Mouse (Mus musculus) hindbrain, embryonic 16.5 days (tissue): ENCODE measurements around the gene Farp1. TPM values are rescaled to one million over a fixed set of nuclear protein-coding genes. Genes with fewer than 3 reads are reported as not detected.

Source experiments
- ATAC-seq: fragments of 200-750 bp; cut with Nextera tagmentation; 2 replicates; pipeline ENCODE4 v1.8.0; 2017; ENCODE audit warnings: moderate TSS enrichment, moderate library complexity
- H3K27ac ChIP-seq: fragments of 300-500 bp; sonication (generic); 2 replicates; pipeline ENCODE4 v1.5.1; 2014; ENCODE audit warnings: low read depth, mild to moderate bottlenecking, control low read depth, low read length, moderate library complexity
- H3K27me3 ChIP-seq: fragments of 300-500 bp; sonication (generic); replicated peaks from 2 replicates; pipeline ENCODE4 v1.6.1; 2014; ENCODE audit warnings: low read length; ENCODE audit not compliant: control insufficient read depth, insufficient read depth
- H3K36me3 ChIP-seq: fragments of 300-500 bp; sonication (generic); 2 replicates; pipeline ENCODE4 v1.6.1; 2014; ENCODE audit warnings: mild to moderate bottlenecking, low read length, moderate library complexity, mixed read lengths; ENCODE audit not compliant: control insufficient read depth, insufficient read depth
- H3K4me1 ChIP-seq: fragments of 300-500 bp; sonication (generic); 2 replicates; pipeline ENCODE4 v1.6.1; 2014; ENCODE audit warnings: low read depth, low read length; ENCODE audit not compliant: control insufficient read depth, insufficient read depth
- H3K4me2 ChIP-seq: fragments of 300-500 bp; sonication (generic); 2 replicates; pipeline ENCODE4 v1.6.1; 2014; ENCODE audit warnings: mild to moderate bottlenecking, low read length, control low read depth, moderate library complexity
- H3K4me3 ChIP-seq: fragments of 300-500 bp; sonication (generic); 2 replicates; pipeline ENCODE4 v1.5.1; 2014; ENCODE audit warnings: mild to moderate bottlenecking, low read length, control low read depth, moderate library complexity
- H3K9ac ChIP-seq: fragments of 300-500 bp; sonication (generic); 2 replicates; pipeline ENCODE4 v1.6.1; 2014; ENCODE audit warnings: low read depth, mild to moderate bottlenecking, control low read depth, low read length, moderate library complexity
- H3K9me3 ChIP-seq: fragments of 300-500 bp; sonication (generic); 2 replicates; pipeline ENCODE4 v1.6.1; 2014; ENCODE audit warnings: mild to moderate bottlenecking, low read length, moderate library complexity; ENCODE audit not compliant: control insufficient read depth
- WGBS: fragments of 180-500 bp; shearing (Covaris S2); extraction: QIAGEN DNeasy Blood & Tissue Kit; methylation state at CpG from one replicate; pipeline ENCODE4 v1.1.7; 2014; 5-methylcytosine and 5-hydroxymethylcytosine counted together
- polyA plus RNA-seq: library from polyadenylated mRNA; unstranded; fragments of >200 nt; fragmentation: Nextera tagmentation; extraction: Ambion mirVana; gene quantifications from 2 replicates; pipeline ENCODE4 v1.2.1, GENCODE M21; 2015

The Farp1 gene
- polyA plus RNA-seq, 1 experiment from 2014 or later: 28.9 TPM

DNA sequence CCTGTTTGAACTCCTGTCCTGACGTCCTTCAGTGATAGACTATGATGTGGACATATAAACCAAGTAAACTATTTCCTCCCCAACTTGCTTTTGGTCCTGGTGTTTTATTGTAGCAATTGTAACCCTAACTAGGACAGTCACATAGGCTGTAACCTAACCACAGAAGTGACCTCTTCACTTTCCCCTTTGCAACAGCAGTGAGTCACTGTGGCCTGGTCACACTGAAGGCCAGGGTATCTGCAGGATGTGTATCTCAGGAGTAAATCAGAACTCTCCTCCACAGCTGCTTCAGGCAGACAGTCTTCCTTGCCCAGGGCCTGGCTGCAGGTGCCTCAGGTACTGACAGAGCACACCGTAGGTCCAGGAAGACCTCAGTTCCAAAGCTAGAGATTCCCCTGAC is 3.6 kb upstream of the Farp1 start:
- Histone ChIP-seq H3K4me3 (no peak overlapping the region), H3K27ac (no peak overlapping the region), H3K4me1 (peaks cover 9% of the 10 kb centered on the region), H3K9ac (no peak overlapping the region), H3K36me3 (no peaks in the 10 kb centered on the region), H3K9me3 (0 out of 2 replicates have a peak, but pooled peaks cover 2% of the 10 kb centered on the region), H3K27me3 (no peaks in the 10 kb centered on the region), H3K4me2 (no peak overlapping the region)
- WGBS: 75% methylated on average over 2 of the region's 2 CpGs
- ATAC-seq: no peak

DNA sequence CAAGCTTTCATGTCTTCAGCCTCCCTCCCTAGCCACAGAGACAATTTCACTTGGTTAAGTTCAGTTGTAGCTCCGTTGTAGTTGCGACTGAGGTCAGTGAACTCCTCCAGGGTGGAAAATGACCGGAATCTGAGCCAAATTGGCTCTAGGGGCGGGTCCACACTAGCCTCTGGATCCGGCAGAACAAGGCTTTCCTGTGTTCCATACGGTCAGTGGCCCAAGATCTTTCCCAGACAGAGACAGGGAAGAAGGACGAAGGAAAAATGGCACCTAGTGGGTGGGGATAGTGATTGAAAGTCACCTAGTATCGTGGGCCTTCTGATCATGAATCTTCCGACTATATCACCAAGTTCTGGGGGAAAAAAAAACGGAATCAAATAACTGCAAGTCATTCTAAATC is 475 bp upstream of the Farp1 start:
- Histone ChIP-seq H3K27ac (peak overlapping the region; percentile 83), H3K9me3 (0 out of 2 replicates have a peak, but pooled peaks cover 2% of the 10 kb centered on the region), H3K9ac (peak overlapping the region; percentile 89), H3K4me2 (peak overlapping the region; percentile 93), H3K36me3 (no peaks in the 10 kb centered on the region), H3K4me3 (peak overlapping the region; percentile 95), H3K4me1 (peaks cover 30% of the 10 kb centered on the region), H3K27me3 (no peaks in the 10 kb centered on the region)
- WGBS: 21% methylated on average over 10 of the region's 10 CpGs
- ATAC-seq: no peak

DNA sequence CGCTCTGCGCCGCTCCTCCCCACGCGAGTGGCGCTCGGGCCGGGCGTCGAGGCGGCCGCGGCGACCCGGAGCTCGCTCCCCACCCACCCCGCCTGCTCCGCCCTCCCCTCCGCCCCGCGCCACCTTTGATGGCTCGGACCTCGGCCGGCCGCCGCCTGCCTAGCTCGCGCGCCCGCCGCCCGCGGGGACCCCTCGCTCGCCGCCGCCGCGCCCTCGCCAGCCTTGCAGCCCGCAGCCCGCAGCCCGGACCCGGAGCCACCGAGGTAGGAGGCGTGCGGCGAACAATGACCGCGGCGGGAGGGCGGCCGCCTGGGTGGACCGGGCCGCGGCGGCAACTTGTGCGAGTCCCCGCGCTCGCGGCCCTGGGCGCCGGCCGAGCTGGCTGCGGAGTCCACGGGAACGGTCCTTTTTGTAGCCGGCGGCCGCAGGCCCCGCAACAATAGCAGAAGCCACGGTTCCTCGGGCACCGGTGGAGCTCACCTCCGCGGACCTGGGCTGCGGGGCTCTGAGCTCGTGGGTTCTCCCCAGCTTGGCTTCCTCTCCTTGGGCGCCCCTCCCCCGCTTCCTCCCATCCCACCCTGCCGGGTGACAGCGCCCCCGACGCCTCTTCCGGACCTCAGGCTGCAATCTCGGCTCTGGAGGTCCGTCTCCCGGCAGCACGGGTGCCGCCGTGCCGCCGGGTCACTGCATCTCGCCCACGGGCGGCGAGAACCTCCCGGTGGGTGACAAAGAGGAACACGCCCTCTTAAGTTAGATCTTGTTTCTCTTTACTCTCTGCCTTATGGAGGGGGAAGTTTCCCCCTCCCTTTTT is 868 bp downstream of the Farp1 start:
- Histone ChIP-seq H3K4me2 (peak overlapping the region; percentile 93), H3K9me3 (0 out of 2 replicates have a peak, but pooled peaks cover under 1% of the 10 kb centered on the region), H3K36me3 (no peaks in the 10 kb centered on the region), H3K4me1 (peaks cover 30% of the 10 kb centered on the region), H3K9ac (peak overlapping the region; percentile 89), H3K4me3 (peak overlapping the region; percentile 95), H3K27me3 (no peaks in the 10 kb centered on the region), H3K27ac (peak overlapping the region; percentile 83)
- WGBS: under 1% methylated on average over 75 of the region's 100 CpGs
- peak; percentile 84 for ATAC-seq

DNA sequence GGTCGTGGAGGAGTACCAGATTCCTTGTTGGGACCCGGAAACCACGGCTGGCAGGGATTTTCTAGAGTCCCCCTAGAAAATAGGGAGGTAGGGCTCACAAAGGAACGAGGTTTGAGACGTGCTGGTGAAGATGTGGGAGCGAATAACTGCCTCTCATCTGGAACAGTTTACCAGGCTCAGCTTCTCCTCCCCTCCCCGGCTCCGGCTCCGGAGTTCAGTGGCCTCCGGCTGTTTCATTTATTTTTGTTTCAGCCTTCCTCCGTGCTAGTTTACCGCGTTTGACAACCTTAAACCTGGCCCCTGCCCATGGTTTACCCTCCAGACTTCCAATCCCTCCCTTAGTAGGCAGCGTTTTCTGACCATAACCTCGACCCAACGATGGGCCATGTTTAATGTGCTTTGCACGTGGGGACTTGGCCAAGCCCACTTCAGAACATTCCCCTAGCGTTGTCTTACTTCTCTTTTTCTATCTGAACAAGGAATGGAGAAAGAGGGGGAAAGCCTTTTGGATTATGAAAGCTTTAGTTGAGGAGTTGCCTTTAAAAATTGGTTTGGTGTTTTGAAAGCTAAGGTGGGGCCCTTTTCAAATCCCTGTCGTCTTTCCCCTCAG is 1.7 kb downstream of the Farp1 start:
- Histone ChIP-seq H3K4me2 (peak overlapping the region; percentile 93), H3K9me3 (no peaks in the 10 kb centered on the region), H3K9ac (peak overlapping the region; percentile 89), H3K27ac (peak overlapping the region; percentile 83), H3K36me3 (no peaks in the 10 kb centered on the region), H3K27me3 (no peaks in the 10 kb centered on the region), H3K4me1 (peaks cover 30% of the 10 kb centered on the region), H3K4me3 (peak overlapping the region; percentile 95)
- ATAC-seq: no peak
- under 1% methylated on average over 19 of the region's 19 CpGs for WGBS

DNA sequence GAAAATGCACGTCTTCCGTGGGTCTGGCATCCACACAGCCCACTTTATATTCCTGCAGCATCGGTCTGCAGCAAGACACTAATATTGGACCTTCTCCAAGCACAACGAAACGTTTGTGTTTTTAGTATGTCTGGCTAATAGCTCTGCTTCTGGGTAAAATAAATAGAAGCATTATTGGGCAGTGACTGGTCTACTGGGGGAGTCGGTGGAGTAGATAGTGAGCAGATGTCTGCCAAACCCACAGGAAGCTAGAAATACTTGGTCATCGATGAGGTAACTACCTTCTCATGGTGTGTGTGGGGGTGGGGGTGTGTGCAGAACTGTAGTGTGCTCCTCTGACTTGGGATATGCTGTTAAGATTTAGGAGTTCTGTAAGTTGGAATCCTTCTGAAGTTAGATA is 2.3 kb downstream of the Farp1 start:
- peaks cover 30% of the 10 kb centered on the region for H3K4me1 ChIP-seq
- WGBS: 16% methylated on average over 7 of the region's 7 CpGs
- peak overlapping the region; percentile 95 for H3K4me3 ChIP-seq
- peak overlapping the region; percentile 93 for H3K4me2 ChIP-seq
- no peaks in the 10 kb centered on the region for H3K27me3 ChIP-seq
- H3K9me3 ChIP-seq: no peaks in the 10 kb centered on the region
- no peak for ATAC-seq
- H3K9ac ChIP-seq: peak overlapping the region; percentile 89
- peak overlapping the region; percentile 83 for H3K27ac ChIP-seq
- no peaks in the 10 kb centered on the region for H3K36me3 ChIP-seq

DNA sequence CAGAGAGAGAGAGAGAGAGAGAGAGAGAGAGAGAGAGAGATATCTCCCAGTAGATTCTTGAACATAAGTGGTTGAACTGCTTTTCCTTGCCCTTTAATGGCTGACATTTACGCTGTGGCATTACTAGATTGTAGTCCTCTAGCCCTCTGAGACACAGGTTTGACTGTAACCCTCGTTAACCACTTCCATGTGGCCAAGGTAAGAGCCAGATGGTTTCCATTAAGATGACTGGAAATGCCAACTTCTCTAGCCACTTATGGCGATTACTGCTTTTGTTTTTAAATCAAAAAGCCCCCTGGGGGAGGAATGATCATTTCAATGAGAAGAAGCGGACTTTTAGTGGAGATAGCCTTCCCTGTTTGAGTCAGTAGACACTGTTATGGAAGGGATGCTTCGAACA is 3.7 kb downstream of the Farp1 start:
- H3K4me1 ChIP-seq: peaks cover 30% of the 10 kb centered on the region
- no peak for ATAC-seq
- WGBS: 51% methylated on average over 5 of the region's 5 CpGs
- H3K4me3 ChIP-seq: no peak overlapping the region
- no peak overlapping the region for H3K27ac ChIP-seq
- peak overlapping the region; percentile 21; the same call in 1 of the 2 replicates for H3K4me2 ChIP-seq
- no peaks in the 10 kb centered on the region for H3K36me3 ChIP-seq
- H3K9me3 ChIP-seq: no peaks in the 10 kb centered on the region
- H3K27me3 ChIP-seq: no peaks in the 10 kb centered on the region
- H3K9ac ChIP-seq: no peak overlapping the region

DNA sequence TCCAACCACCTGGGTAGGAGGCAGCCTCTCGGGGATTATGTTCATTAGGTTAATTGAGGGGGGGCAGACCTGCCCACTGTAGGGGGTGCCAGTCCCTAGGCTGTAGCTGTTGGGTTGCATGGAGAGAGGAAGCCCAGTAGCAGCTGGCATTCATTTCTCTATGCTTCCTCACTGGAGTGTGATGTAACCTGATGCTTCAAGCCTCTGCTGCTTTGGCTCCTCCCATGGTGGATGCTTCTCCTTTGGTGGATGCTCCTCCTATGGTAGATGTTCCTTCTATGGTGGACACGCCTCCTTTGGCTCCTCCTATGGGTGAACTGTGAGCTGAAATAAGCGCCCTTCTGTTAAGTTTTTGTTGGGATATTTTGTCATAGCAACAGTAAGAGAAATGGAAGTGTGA is 9.1 kb downstream of the Farp1 start:
- WGBS: 88% methylated on average over 3 of the region's 3 CpGs
- Histone ChIP-seq H3K9me3 (no peaks in the 10 kb centered on the region), H3K4me3 (no peak overlapping the region), H3K36me3 (peaks cover 2% of the 10 kb centered on the region; the same call in 1 of the 2 replicates), H3K27me3 (no peaks in the 10 kb centered on the region), H3K4me1 (peaks cover 7% of the 10 kb centered on the region), H3K9ac (no peak overlapping the region), H3K4me2 (no peak overlapping the region), H3K27ac (no peak overlapping the region)
- no peak for ATAC-seq

DNA sequence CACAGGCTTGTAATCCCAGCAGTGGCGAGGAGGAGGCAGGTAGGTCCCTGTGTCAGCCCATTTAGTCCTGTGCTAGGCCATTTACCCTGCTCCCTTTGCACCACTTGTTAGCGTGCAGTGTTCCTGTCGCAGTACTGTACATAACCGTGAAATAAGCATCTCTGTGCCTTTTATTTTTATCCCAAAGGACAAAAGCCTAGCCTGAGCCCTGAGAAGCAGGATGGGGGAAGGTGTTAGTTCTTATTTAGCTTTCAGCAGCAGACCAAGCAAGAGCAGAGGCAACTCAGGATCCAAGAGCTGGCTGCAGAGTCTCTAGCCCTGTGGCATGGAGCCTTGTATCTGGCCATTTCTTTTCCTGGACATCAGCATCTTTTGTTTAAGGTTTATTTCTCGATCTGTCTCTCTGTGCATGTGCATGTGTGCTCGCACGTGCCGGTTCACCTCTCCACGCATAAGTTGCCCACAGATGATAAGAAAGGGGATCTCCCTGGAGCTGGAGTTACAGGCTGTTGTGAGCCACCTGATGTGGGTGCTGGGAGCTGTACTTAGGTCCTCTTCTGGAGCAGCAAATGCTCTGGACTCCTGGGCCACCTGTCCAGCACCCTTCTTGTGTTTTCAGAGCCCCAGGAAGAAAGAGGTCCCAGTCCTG is 11.4 kb downstream of the Farp1 start:
- H3K9ac ChIP-seq: no peak overlapping the region
- peaks cover 2% of the 10 kb centered on the region; the same call in 1 of the 2 replicates for H3K36me3 ChIP-seq
- no peak overlapping the region for H3K27ac ChIP-seq
- peaks cover 7% of the 10 kb centered on the region for H3K4me1 ChIP-seq
- H3K4me3 ChIP-seq: no peak overlapping the region
- WGBS: 80% methylated on average over 9 of the region's 9 CpGs
- H3K4me2 ChIP-seq: no peak overlapping the region
- ATAC-seq: no peak
- no peaks in the 10 kb centered on the region for H3K27me3 ChIP-seq
- H3K9me3 ChIP-seq: no peaks in the 10 kb centered on the region

DNA sequence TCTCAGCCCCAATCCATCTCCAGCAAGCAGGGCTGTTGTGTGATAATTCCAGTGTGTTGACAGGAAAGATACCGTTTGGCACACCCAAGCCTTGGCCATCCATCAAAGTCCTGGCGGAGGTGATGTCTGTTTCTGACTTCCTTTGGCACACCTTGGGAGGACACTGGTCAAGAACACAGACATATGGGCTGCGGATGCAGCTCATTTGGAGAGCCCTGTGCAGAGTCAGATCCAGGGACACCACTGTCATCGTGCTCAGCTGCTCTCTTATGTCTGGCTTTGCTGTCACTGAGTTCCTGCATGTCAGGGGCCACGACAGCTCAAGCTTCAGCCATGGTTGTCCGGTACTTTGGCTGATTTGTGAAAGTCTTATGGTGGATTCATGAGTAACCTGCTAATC is 12.8 kb downstream of the Farp1 start:
- H3K27ac ChIP-seq: no peak overlapping the region
- H3K4me1 ChIP-seq: peaks cover 10% of the 10 kb centered on the region
- no peak overlapping the region for H3K9ac ChIP-seq
- 86% methylated on average over 6 of the region's 6 CpGs for WGBS
- H3K36me3 ChIP-seq: peaks cover 2% of the 10 kb centered on the region; the same call in 1 of the 2 replicates
- H3K4me3 ChIP-seq: no peak overlapping the region
- no peak overlapping the region for H3K4me2 ChIP-seq
- no peaks in the 10 kb centered on the region for H3K27me3 ChIP-seq
- H3K9me3 ChIP-seq: no peaks in the 10 kb centered on the region
- ATAC-seq: no peak
